Mouse (Mus musculus) testis, adult 2 months (tissue): Measurements from ENCODE around the gene Ddx56. TPM values are rescaled to one million over a fixed set of nuclear protein-coding genes. Genes with fewer than 3 reads are reported as not detected.

Source experiments
- H3K27ac ChIP-seq: fragments of 200-500 bp; 2 replicates; pipeline ENCODE4 v1.5.1; 2012; ENCODE audit warnings: low read depth, low read length; ENCODE audit not compliant: control insufficient read depth, insufficient read depth
- H3K27me3 ChIP-seq: fragments of 200-500 bp; 2 replicates; pipeline ENCODE4 v1.6.1; 2012; ENCODE audit warnings: mild to moderate bottlenecking, low read length, moderate library complexity; ENCODE audit not compliant: control insufficient read depth, insufficient read depth
- H3K36me3 ChIP-seq: fragments of 200-500 bp; 2 replicates; pipeline ENCODE4 v1.6.1; 2012; ENCODE audit warnings: mild to moderate bottlenecking, low read length; ENCODE audit not compliant: control insufficient read depth, insufficient read depth
- H3K4me1 ChIP-seq: fragments of 200-500 bp; 2 replicates; pipeline ENCODE4 v1.6.1; 2012; ENCODE audit warnings: low read length; ENCODE audit not compliant: control insufficient read depth, insufficient read depth
- H3K4me3 ChIP-seq: fragments of 200-500 bp; 2 replicates; pipeline ENCODE4 v1.5.1; 2012; ENCODE audit warnings: low read depth, mild to moderate bottlenecking, low read length, moderate library complexity, mixed read lengths; ENCODE audit not compliant: control insufficient read depth
- CTCF ChIP-seq: fragments of 200-500 bp; IDR thresholded peaks from 2 replicates; pipeline ENCODE4 v1.5.1; 2012; ENCODE audit warnings: low read depth, mild to moderate bottlenecking, inconsistent platforms, low read length, moderate library complexity; ENCODE audit not compliant: control insufficient read depth, insufficient read depth, insufficient replicate concordance
- POLR2A ChIP-seq: fragments of 200-500 bp; IDR thresholded peaks from 2 replicates; pipeline ENCODE4 v1.6.1; 2012; ENCODE audit warnings: low read depth, mild to moderate bottlenecking, inconsistent platforms, low read length, moderate library complexity; ENCODE audit not compliant: control insufficient read depth
- polyA plus RNA-seq: library from polyadenylated mRNA; depleted of rRNA; stranded (reverse); fragments of >200 nt; gene quantifications from 2 replicates; pipeline ENCODE4 v1.2.3, GENCODE M21; 2012

Ddx56 gene
- polyA plus RNA-seq, 1 experiment: 30.8 TPM

GRCm38 (mm10) chr11:6290138-6290537 is 22.6 kb upstream of the Ddx56 start:
- no peak for TF ChIP-seq CTCF
- no peaks in the 10 kb centered on the region for H3K27me3 ChIP-seq
- no peaks in the 10 kb centered on the region for H3K36me3 ChIP-seq
- no peaks in the 10 kb centered on the region; the same call in none of the 2 replicates for H3K4me1 ChIP-seq
- H3K4me3 ChIP-seq: no peak overlapping the region; the same call in 1 of the 2 replicates
- H3K27ac ChIP-seq: no peak overlapping the region

GRCm38 (mm10) chr11:6282940-6283339 is 15.4 kb upstream of the Ddx56 start:
- no peak overlapping the region for H3K4me3 ChIP-seq
- H3K27me3 ChIP-seq: no peaks in the 10 kb centered on the region
- H3K27ac ChIP-seq: no peak overlapping the region
- TF ChIP-seq CTCF: no peak
- TF ChIP-seq POLR2A: no peak
- no peaks in the 10 kb centered on the region for H3K4me1 ChIP-seq
- no peaks in the 10 kb centered on the region for H3K36me3 ChIP-seq

DNA sequence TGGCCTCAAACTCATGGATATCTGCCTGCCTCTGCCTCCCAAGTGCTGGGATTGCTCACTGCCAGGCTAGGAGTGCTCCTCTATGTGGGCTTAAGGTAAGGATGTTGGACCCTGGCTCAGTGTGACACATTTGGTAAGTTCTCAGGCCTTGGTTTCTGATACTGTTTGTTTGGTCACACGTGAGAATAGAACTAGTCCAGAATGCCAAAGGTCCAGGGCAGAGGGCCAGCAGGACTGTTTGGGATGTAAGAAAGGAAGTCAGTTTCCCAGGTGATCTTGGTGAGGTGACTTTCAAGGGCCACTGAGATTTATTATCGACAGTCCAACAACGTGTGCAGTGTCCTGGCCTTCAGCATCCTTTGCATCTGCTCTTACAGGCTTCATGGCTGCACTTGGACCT is 8.9 kb upstream of the Ddx56 start:
- H3K27ac ChIP-seq: no peak overlapping the region
- no peaks in the 10 kb centered on the region; the same call in 1 of the 2 replicates for H3K36me3 ChIP-seq
- H3K4me3 ChIP-seq: no peak overlapping the region
- peaks cover 9% of the 10 kb centered on the region for H3K4me1 ChIP-seq
- no peak for TF ChIP-seq CTCF
- TF ChIP-seq POLR2A: no peak
- H3K27me3 ChIP-seq: no peaks in the 10 kb centered on the region

DNA sequence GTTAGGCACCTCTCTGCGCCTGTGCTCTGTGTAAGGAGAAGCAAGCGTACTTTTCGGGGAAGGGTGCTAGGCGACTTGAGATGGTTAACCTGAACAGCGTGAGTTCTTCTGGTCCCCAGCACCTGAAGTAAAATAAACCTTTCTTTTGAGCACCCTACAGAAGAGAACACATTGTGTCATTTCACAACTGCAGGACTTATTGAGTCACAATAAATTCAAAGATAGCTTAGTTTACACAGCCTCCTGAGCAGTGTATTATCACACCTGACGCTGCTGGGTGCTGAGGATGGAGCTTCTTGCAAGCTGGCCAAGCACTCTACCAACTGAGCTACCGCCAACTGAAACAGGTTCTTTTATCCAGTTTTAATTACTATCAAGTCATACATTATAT is 7.5 kb upstream of the Ddx56 start:
- no peaks in the 10 kb centered on the region for H3K27me3 ChIP-seq
- peak overlapping the region; percentile 67 for H3K27ac ChIP-seq
- peaks cover 9% of the 10 kb centered on the region for H3K4me1 ChIP-seq
- TF ChIP-seq POLR2A (no peak), CTCF (no peak)
- H3K4me3 ChIP-seq: peak overlapping the region; percentile 93
- no peaks in the 10 kb centered on the region; the same call in 1 of the 2 replicates for H3K36me3 ChIP-seq

- Histone ChIP-seq H3K36me3 (no peaks in the 10 kb centered on the region; the same call in 1 of the 2 replicates), H3K27ac (peak within 1 kb of the TSS; percentile 67), H3K27me3 (no peaks in the 10 kb centered on the region), H3K4me3 (peak within 1 kb of the TSS; percentile 93), H3K4me1 (peaks cover 9% of the 10 kb centered on the region)
- TF ChIP-seq CTCF (peak; percentile 45; the same call in 1 of the 2 replicates), POLR2A (peak; percentile 99)
Observed at GRCm38 (mm10) chr11:6274387-6275093, 7.0 kb upstream of the Ddx56 start, which contains the start of gene Tmed4. Tmed4 (minus strand) TSS chr11:6274870.

DNA sequence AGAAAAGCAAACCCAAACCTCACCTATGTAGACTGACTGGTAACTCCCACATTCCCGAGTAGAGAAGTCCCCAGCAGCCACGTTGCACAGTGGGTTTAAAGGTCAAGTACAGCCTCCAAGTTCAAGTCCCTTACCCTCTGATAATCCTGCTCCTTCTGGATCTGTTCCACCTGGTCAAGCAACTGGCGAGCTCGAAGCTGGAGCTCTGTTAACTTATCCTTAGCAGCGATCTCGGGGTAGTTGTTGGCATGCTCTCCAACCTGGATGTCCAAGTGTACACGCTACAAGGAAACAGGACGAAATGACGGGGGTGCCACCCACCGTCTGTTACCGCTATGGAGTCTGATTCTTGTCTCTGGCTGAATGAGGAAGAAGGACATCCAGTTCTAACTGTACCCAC is 6.0 kb upstream of the Ddx56 start:
- no peak for TF ChIP-seq CTCF
- TF ChIP-seq POLR2A: no peak
- Histone ChIP-seq H3K4me1 (peaks cover 9% of the 10 kb centered on the region), H3K36me3 (no peaks in the 10 kb centered on the region; the same call in 1 of the 2 replicates), H3K27ac (no peak overlapping the region), H3K4me3 (peak overlapping the region; percentile 93), H3K27me3 (no peaks in the 10 kb centered on the region)

GRCm38 (mm10) chr11:6266621-6267020 is 951 bp downstream of the Ddx56 start:
- H3K4me1 ChIP-seq: peaks cover 5% of the 10 kb centered on the region
- H3K4me3 ChIP-seq: peak overlapping the region; percentile 100
- no peak overlapping the region for H3K27ac ChIP-seq
- TF ChIP-seq CTCF: no peak
- no peaks in the 10 kb centered on the region for H3K27me3 ChIP-seq
- H3K36me3 ChIP-seq: peaks cover 4% of the 10 kb centered on the region

DNA sequence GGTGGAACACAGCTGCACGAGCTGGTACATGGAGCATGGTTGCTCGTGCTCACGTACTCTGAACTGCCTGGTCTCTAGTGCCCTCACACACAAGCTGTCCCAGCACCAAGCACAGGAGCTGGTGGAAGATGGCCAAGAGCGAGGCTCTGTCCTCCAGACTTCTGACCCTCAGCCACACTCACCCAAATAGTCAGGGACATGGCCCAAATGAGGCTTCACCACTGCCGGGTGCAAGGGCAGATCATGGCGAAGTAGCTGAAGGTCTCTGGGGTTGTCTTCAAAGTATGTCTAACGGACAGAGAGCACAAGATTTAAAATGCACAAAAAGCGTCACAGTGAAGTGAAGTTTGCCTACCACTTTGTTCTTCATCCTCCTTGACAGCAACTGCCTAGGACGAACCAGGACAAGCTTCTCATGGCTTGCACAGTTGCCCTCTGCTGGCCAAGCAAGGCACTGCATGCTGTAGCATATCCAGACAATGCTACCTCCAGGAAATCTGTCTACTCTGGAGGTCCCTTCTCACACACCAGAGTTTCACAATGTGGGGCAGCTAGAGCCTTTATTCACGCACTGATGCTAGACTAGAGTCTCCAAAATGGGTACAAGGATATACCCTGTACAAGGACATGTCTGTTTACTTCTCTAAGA is 6.0 kb downstream of the Ddx56 start:
- no peaks in the 10 kb centered on the region for H3K27me3 ChIP-seq
- H3K27ac ChIP-seq: no peak overlapping the region
- peaks cover under 1% of the 10 kb centered on the region for H3K4me1 ChIP-seq
- no peak overlapping the region for H3K4me3 ChIP-seq
- peak; percentile 93; the same call in 1 of the 2 replicates for TF ChIP-seq CTCF
- no peak for TF ChIP-seq POLR2A
- peaks cover 4% of the 10 kb centered on the region for H3K36me3 ChIP-seq
